Mouse (Mus musculus): Measurements from ENCODE around the gene Il1rl1. TPM values are rescaled to one million over a fixed set of nuclear protein-coding genes. Genes with fewer than 3 reads are reported as not detected.

Il1rl1 gene
- total RNA-seq (2023; ENCODE audit: inconsistent age), result 0.16 to 1.2 TPM in 2 of 4 replicates, not detected in the others

DNA sequence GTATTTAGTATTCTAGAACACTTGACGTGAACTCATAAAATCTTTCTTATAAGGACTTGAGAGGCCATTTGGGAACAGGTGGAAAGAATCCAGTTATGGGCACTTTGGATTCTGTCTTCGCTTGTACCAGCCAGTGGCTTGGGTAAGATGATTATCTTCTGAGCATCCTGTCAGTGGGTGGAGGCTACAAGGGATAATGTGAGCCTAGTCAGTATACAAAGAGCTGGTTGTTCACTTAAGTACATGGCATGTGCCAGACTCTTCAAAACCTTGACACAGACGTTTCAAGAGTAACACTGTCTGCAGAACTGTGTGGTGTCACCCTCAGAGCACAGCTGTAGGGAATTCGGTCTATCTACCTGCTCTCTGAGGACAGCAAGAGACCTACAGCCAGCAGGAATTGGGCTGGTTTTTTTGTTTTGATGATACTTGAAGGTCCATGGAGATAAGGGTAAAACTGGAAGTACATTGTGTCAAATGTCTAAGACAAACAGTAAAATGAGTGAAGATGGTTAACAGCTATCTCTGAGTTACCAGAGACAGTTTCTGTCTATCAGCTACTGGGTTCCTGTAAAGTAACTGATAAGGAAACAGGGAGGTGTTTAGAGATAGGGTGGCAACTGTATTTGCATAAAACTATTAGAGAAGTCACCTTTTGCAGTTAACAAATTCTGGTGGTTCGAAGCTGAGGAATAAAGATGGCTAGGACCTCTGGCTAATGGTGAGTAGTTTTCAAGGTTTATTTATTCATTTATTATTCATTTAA is at the start of gene Il1rl1:
Gene Il1rl1 (plus strand): TSS at position 661 of the 766 bp plus-strand sequence.

DNA sequence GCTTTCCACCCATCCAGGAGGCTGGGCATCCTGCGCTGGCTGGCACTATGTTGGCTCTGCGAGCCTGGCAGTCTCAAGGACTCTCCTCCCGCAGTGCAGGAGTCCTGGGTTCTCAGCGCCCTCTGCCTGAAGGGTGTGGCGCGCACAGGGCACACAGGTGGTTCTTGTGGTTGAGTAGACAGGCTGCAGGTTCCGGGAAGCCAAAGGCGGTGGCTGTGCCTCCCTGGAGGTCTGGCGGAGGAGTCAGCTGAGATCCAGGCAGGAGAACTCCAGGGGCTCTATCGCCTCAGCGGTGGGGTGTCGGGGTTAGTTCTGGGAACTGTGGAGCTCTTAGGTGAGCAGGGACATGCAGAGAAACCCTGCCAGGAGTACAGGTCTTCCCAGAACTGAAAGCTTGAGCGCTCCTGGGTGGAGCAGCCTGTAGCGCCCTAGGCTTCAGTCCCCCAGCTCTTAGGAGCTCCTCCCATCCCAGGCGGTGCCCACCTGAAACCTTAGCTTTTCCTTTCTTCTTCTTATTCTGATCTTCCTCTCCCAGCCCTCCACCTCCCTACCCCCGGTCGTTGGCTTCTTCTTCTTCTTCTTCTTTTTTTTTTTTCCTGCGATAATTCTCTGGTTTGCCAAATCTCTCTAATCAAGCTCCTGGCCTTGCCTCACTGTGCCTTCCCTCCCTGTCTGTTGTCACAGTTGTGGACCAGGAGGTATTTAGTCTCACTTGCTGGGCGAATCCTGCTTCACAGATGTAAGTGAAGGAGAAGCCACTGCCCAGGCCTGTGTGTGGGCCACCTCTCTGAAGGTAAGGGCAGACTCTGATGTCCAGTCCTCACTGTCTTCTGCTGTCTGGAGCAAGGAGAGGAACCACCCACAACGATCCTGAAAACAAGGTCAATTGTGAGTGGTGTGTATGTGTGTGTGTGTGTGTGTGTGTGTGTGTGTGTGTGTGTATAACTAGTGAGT is 36.4 kb downstream of the Il1rl1 start, which contains the start of gene Il18r1:
Gene Il18r1 (plus strand): TSS at position 76 of the 954 bp plus-strand sequence.

Other genes starting within 250 kb of the Il1rl1 start
- 0.12 to 0.15 TPM in 2 of 4 replicates, not detected in the others for gene Il1r1, start 204.5 kb upstream of the Il1rl1 start, total RNA-seq (2023; ENCODE audit: inconsistent age)
- 0.42 to 1.2 TPM (median 0.61 TPM) in 4 replicates for gene Il1rl2, start 105.0 kb upstream of the Il1rl1 start, total RNA-seq (2023; ENCODE audit: inconsistent age)
- 1.1 to 2.6 TPM (median 1.5 TPM) in 4 replicates for gene Il18r1, start 36.0 kb downstream of the Il1rl1 start, total RNA-seq (2023; ENCODE audit: inconsistent age)
- gene Il18rap, start 85.8 kb downstream of the Il1rl1 start, total RNA-seq (2023; ENCODE audit: inconsistent age), result 0.19 to 1.0 TPM (median 0.33 TPM) in 3 of 4 replicates, not detected in the other
- not detected in 4 replicates for gene Slc9a4, start 150.5 kb downstream of the Il1rl1 start, total RNA-seq (2023; ENCODE audit: inconsistent age)

Measured in B cell, adult (primary cell).